Mouse (Mus musculus) thymus, postnatal 0 days (tissue): ENCODE measurements around the gene Nckipsd. TPM values are rescaled to one million over a fixed set of nuclear protein-coding genes. Genes with fewer than 3 reads are reported as not detected.

ENCODE experiments used
- DNase-seq: peaks from one replicate; pipeline ENCODE4 v3.0.0-alpha.2; 2015; ENCODE audit warnings: low spot score
- polyA plus RNA-seq: library from polyadenylated mRNA; unstranded; fragments of >200 nt; fragmentation: Nextera tagmentation; extraction: Ambion mirVana; gene quantifications from 2 replicates; pipeline ENCODE4 v1.2.1, GENCODE M21; 2015

Gene Nckipsd
- 5.7 and 6.4 TPM in 2 replicates for polyA plus RNA-seq

DNA sequence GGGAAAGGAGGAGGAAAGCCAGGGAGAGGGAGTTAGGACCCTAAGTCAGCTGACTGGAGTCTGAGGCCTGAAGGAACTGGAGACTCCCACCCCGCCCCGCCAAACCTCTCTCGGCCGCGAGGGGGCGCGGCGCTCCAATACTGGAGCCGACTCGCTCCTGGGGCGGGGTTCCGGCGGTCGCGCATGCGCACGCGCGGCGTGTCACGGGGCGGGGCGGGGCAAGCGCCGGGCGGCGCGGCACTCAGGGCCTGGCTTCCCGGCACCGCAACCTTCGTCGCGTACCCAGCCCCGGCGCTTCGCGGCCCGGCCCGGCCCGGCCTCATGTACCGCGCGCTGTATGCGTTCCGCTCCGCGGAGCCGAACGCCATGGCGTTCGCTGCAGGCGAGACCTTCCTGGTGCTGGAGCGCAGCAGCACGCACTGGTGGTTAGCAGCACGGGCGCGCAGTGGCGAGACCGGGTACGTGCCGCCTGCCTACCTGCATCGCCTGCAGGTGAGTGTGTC, at the start of gene Nckipsd:
Gene Nckipsd (plus strand): TSS at position 206 of the 503 bp plus-strand sequence.
- peak; percentile 93 for DNase-seq

DNA sequence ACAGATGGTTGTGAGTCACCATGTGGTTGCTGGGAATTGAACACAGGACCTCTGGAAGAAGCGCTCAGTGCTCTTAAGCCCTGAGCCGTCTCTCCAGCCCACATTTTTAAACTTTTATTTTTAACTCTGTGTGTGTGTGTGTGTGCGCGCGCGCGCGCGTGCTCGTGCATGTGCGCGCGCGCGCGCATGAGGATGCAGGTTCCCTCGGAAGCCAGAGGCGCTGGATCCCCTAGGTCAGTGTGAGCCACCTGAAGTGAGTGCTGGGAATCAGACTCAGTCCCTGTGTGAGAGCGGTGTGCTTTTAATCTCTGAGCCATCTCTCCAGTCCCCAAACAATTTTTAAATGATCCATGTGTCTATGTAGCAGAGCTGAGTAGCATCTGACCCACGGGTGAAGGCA, 49.0 kb upstream of the Nckipsd start:
- no peak for DNase-seq

DNA sequence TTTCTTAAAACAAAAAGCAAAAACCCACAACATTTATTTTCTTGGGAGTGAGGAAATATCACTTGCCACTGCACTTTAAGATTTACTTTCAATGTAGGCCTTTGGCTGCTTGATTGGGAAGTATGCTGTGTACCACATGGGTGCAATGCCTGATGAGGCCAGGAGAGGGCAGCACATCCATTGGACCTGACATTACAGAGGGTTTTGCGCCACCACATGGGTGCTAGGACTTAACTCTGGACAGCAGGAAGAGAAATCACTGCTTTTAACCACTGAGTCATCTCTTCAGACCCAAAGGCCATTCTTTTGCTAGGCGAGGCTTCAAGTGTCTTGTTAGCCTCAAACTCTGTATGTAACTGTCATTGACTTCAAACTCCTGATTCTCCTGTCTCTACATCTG, 48.4 kb upstream of the Nckipsd start:
- DNase-seq, result peak; percentile 62

DNA sequence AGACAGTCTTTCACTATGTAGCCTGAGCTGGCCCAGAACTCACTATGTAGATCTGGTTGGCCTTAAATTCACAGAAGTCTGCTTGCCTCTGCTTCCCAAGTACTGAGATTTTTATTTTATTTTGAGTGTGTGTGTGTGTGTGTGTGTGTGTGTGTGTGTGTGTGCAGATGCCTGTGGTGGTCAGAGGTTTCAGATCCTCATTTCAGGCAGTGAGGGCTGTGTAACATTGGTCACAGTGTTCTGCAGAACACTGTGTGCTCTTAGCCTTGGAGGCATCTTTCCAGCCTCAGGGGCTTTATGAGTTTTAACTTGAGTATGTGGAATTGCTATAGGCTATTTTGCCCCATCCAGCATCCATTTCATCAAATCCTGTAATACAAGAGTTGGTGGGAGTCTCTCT, 46.6 kb upstream of the Nckipsd start:
- DNase-seq, result no peak

DNA sequence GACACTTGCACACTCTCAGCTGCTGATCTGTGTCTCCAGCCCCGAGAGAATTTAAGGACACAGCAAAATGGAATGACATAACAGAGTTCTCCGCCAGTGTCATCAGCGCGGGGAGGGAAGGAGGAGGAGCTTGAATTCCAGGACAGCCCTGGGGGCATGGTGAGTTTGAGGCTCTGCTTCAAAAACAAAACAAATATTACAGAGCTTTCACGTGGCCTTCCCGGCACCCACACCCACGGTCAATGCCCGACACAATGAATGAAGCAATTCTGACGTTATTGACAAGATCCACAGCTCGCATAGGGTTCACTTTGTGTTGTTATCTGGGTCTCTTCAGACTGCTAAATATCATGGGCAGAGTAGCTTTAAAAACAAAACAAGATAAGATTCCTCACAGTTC, 43.2 kb upstream of the Nckipsd start:
- DNase-seq, result no peak

DNA sequence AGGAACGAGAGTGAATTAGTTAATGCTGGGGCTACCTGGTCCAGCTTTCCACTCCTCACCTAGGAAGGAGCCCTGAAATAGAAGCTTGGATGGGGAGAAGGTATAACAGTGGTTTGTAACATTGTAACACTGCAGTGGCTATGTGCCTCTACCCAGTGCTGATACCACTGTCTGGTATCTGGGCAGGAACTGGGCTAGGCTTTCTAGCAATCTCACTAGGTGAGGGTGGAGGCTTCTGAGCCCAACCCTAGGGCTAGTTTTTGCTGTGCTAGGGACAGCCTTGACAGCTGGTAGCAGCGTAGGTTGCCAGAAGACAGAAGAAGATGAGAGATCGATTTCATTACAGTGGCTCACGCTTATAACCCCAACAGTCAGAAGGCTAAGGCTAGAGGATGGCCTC, 31.6 kb upstream of the Nckipsd start:
- DNase-seq, result no peak

DNA sequence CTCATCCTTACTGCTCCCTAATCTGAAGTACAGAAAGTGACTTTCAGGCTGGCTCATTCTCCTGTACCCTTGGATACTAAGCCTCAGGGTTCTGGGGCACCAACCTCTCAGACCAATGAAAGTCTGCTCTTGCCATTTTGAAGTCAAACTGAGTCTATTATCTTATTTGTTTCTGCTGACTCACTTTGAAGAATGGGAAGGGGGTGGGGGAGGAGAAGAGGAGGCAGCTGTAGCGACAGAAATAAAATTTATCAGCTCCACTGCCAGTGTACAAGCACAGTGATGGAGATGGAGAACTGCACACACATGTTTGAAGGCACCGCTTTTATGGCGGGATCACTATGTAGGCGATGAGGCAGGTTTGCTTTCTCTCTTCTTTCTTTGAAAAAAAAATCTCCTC, 30.9 kb upstream of the Nckipsd start:
- DNase-seq, result no peak

DNA sequence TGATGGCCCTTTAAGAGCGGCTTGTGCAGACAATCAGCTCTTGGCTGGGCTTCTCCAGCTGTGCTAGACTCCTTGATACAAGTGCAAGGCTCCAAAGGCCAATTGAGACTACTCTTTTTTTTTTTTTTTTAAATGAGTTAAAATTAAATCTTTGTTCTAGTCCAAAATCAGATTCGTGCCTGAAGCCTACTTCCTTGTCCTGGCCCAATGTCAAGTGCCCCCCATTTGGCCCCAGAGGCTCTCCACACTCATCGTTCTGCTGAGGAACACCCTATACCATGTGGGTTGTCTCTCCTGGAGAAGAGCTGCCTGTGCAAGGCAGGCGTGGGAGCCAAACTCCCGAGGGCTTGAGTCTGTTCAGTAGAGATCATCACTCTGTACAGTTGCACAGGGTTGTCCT, 27.2 kb upstream of the Nckipsd start:
- DNase-seq, result no peak

DNA sequence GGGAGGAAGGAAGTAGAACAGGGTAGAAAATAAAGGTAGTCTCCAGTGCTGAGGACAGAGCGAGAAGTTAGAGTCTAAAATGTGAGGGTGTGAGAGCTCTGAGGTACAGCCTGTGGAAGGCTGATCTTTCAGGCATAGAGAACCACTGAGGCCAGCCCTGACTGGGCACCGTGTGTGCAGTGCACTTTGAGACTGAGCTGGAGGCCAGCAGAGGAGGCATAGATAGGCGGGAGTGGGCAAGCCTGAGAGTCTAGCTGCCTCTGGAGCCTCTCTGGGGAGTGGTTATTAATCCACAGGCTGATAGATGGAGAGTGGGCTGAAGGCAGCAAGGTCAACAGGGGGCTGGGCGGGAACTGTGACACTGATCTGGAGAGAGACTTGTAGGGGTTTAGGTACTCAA, 26.3 kb upstream of the Nckipsd start:
- DNase-seq, result no peak

DNA sequence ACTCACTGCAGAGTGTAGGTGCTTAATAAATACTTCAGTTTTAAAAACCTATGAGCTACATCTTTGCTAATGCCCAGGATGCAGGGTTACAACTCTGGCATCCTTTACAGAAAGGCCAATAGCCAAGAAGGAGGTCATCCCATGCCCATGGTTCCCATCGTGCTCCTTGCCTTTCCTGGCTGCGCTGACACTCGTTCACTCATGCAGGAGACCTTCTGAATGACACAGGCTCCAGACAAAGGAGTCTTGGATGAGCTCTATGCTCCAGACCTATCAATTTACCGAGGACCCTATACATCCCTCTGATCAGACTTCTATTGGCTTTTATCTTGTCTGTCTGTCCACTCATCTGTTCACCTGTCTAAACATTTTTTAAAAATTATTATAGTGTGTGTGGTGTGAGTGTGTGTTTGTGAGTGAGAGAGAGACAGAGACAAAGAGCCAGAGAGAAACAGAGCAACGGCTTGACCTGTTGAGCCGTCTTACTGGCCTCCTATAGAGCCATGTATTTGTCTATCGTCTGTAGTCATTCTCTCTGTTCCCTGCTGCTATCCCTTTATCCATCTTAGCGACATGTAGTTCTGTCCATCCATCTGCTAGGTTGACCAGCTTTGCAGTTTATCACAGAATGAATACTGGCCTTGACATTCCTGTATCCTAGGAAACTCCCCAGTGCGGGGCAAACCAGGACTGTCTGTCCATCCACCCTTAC, 25.2 kb upstream of the Nckipsd start:
- no peak for DNase-seq

DNA sequence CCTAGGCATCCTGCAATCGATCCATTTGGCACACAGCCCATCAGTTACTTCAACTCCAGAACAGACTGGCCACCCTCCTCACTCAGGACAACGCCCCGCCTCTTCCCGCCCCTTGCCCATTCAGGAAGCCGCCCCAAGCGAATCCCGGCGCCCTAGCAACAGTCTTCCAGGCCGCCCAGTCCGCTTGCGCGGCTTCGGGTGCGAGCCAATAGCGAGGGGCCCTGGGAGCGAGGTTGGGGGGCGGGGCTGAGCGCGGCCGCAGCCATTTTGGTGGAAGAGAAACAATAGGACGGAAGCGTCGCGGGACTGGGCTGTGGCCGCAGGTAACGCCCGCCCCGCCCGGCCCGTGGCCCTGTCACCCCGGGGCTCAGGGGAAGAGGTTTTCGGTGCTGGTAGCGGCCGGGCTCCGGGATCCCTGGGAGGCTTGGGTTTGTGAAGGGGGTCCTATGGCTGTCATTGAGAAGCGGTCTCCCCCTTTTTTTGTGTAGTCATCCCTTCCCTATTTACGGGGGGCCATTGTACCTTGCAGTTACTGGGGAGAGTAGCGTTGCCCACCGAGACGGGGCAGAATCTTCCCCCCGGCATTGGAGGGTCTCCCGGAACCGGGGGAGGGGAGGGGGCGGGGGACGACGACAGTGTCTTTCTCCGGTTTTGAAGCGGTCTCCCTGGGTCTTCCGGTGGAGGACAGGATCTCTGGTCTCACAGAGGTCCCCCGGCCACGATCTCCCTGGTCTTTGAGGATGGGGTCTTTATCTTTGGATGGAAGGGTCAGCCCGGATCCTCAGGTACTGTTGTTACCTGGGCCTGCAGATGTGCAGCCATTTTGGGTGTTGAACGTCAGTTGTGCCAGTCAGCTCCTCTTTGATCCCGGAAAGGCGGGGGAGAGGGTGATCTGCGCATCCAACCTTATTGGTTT, 24.4 kb upstream of the Nckipsd start, which contains the start of gene Ip6k2:
Gene Ip6k2 (plus strand): TSS at position 249 of the 916 bp plus-strand sequence.
- DNase-seq, result peak; percentile 93

DNA sequence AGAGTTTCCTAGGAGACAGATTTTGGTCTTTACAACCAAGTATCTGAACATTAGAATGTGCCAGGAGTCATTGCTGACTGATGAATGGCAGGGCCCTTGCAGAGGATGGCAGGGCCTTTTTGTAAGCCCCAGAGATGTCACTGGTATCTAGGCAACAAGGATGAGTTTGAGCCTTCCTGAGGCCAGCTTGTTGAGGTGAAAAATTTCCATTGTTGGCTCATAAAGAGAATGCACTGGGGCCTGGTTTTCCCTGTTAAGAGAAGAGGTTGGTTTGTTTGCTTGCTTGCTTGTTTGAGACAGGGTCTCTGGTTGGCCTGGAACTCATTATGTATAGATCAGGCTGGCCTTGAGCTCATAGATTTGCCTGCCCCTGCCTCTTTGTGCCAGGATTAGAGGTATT, 22.8 kb upstream of the Nckipsd start:
- no peak for DNase-seq

DNA sequence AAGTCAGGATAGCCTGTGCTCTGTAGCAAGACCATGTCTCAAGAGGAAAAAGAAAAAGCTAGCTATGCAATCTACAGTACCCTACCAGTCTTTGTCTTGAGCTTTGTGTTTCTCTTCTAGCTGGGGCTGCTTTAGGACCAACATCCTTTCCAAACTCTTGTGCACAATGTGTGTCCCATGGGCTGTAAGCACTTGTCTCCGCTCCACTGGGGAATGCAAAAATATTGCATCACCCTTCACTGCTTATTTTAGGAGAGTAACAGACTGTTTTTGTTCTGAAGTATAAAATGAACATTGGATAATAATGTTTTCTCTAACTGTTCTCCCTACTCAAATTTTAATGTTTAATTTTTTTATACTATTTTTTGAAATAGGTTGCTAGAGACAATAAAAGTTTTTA, 21.7 kb upstream of the Nckipsd start:
- DNase-seq, result no peak

DNA sequence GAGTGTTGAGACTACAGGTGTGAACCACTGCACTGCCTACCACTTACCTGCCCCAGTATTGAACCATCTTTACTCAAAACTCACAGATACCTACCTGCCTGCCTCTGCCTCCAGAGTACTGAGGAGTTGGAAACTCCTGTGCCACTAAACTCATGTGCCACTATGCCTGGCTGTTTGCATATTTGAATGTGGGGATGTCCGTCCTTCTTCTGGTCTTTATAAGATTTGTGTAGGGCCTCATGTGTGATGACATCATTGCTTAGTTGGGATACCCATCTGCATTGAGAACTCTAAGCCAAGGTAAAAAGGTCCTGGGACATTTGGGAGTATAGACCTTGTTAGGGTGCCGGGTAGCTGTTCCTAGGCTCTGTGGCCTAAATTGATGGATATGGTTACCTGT, 21.1 kb upstream of the Nckipsd start:
- DNase-seq, result no peak

DNA sequence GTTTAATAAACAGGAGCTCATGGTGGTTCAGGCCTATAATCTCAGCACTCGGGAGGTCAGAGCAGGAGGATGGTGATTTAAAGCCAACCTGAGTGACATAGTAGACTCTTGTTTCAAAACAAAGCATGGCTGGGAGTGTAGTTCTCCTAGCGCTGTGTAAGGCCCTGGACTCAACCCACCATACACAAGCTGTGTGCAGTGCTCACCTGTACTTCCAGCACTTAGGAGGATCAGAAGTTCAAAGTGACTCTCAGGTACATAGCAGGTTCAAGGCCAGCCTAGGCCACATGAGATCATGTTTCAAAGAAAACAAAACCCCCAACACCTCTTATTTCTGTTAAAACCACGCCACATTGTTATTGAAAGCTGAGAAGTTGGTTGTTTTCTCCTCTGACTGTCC, 19.5 kb upstream of the Nckipsd start:
- DNase-seq, result no peak

DNA sequence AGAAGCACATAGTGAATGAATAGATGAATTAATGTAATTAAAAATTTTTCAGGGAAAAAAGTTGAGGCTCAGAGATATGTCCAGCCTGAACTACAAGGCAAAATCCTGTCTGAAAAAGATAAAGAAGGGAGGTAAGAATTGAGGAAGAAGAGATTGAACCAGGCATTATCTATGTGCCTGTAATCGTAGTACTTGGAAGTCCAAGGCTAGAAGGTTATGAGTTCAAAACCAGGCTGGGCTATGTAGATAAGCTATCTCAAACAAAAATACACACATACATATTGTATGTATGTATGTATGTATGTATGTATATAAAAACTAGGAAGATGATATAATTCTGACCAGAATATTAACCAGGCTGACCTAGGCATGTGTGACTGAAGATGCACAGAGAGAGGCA, 15.9 kb upstream of the Nckipsd start:
- DNase-seq, result no peak

DNA sequence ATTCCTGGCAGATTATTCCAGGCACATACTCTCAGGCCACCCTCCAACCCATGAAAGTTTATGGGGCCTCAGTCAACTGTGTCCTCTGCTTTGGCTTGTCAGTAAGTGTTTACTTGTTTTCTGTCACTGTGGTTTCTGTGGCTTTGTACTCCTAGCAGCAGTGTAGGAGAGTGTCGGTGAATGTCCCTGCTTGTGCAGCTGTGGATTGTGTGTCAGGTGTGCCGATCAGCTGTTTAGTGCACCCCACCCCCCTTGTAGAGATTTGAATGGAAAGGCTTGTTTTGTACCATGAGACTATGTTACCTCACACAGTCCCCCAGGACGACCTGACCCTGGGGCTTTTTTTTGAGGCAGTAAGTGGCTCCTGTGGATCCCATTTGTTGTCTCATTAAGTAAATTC, 15.4 kb upstream of the Nckipsd start:
- DNase-seq, result peak; percentile 86

DNA sequence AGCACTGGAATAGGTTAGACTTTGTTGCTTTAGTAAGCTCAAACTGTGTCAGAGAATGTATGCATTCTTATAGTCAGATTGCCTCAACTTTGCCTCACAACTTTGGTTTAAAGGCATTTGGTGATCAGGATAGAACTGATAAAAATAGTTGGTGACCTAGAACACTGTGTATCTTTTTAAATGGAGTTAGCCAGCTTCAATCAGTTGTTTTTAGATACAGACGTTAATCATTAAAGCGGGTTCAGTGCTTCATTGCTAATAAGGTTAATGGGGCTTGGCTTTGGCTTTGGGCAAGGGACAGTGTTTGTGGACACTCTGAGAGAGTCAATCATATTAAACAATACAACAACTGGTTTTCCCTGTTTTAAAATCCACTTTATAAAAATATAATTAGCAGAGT, 12.9 kb upstream of the Nckipsd start:
- DNase-seq, result no peak

DNA sequence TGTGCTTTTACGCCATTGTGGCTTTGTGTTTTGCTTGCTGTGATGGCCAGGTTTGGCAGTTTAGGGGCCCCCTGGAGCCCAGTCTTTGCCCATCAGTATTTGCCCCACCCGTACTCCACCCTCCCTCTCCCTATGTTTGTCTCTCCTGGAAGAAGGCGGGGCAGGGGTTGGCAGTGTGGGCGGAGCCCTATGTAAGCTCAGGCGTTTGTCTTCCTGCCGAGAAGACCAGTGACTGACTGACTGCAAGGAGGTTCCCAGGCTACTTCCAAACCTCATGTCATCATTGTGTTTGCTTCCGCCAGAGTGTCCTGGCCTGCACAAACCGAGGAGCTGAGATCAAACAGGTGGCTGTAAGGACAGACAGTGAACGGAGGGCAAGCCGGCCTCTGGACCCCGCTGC, 12.4 kb upstream of the Nckipsd start:
- DNase-seq, result no peak

DNA sequence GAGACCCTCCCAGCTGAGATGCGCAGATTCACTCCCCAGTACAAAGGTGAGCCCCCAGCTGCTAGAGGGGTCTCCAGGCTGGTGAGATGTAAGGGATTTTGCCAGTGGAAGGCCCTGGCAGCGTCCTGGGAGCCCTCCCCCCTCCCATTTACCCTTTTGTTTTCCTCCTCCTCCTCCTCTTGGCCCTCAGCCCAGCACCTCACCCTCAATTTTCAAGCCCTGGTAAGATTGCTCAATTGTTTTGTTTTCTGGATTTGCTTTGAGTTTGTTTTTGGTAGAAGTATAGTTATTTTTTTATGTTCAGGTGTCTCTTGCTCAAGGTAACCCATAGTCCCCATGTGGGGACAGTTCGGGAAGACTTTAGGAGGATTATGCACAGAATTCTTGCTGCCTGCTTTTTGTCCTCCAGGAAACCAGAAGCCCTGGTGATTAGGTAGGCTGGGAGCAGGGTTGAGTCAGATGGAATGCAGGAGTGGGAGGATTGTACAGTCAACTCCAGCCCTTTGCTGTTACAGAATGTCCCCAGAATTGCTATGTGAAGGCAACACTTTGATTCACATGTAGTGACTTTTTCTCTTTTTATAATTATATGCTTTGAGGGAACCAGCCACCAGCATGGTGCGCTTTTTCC, 11.7 kb upstream of the Nckipsd start:
- no peak for DNase-seq

DNA sequence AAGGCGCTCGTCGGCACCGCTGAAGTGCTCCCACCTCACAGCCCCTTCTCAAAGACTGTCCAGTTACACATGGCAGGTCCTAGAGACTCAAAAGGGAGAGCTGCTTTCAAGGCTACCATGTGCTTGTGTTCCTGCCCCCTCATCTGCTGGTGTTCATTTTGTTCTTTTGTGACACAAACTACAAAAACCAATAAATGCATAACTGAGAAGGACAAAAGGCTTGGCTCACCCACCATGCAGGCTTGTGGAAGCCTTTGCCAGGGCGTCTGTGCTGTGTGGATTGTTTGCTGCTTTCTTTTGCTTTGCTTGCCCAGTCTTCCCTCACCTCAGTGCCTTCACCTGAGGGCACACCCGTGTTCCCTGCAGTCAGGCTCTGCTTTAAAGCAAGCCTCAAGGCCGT, 10.7 kb upstream of the Nckipsd start:
- no peak for DNase-seq

DNA sequence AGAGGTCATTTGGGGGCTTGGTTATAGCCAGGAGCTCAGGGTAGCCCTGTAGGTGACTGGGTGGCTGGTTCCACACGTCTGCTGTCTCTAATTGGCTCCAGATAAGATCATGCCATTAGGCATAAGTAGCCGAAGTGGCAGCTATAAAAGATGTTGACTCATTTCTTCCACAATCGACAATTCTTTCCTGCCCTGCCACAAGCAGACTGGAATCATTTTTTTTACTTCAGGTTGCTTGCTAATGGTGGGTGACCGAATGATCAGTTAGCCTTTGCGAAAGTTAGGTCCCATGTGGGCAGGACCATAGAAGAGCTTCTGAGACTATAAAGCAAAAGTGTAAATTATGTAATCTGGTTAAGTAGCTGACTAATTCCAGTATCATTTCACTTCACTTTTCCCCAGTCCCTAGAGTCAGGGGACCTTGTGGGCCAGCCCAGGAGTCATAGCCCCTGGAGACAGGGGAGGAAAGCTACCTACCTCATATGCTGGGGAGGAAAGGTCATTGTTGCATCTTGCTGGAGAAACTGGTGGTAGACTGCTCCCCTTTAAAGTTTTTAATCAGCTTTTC, 9.6 kb upstream of the Nckipsd start:
- DNase-seq, result no peak
